Mouse (Mus musculus): Measurements from ENCODE around the gene Nabp1.

Gene Nabp1

DNA sequence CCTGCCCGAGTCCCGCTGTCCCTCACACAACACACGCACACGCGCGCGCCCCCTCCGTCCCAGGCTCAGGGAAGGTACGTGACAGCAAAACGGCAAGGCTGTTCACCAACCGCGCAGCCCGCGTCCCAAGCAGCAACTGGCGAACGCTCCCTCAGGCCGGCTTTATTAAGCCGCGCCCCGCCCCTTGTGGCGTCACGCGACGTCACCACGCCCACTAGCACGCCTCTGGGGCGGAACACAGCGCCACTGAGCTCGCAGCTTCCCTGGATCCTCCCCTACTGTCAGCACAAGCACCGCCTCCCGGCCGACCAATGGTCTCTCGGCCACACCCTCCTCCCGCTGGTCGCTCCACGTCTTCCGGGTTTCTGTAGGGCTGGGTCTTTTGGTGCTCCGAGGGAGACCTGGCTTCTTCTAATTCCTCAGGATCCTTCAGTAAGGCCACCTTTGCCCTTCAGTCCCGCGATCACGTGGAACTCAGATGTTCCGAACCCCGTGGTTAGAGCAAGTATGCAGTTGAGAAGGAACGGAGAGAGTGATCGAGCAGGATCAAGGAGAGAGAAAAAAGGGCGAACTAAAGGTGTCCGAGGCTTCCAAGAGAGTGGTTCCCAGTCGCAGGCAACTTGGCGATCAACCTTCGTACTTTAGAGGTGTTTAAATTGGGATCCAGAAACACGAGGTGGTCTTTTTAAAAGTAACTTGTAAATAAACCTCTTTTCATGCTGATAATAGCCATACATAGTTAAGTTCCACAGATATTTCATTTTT lies at the start of gene Nabp1:
Gene Nabp1 (minus strand): TSS at position 164 of the 765 bp plus-strand sequence.
- peak; percentile 98 for DNase-seq (ENCODE audit: low spot score)

DNA sequence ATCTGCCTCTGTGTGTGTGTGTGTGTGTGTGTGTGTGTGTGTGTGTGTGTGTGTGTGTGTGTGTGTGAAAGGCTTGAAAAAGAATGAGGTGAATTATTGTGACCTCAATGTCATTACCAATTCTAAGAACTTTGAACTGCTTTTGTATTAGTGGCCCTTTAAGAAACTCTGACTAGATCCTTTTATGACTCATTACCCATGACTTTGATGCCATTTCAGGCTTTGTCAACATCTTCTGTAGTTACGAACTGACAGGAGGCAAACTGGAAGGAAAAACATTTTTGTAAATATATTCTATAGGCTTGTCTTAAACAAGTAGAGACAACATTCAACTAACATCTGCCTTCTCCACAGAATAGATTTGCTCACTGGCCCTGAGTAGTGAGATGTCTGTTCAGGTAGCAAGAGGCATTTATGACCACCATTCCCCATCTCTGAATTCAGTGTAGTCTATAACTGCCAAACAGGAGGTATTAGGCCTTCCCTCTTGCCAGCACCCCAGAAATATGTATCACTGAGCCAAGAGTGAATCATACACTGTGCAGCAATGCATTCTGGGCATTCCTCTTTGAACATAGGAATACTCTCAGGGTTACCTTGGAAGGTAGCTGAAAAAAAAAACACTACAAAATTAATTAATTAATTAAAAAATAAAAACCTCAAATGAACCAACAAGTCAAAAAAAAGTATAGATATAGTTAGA lies 47.5 kb upstream of the Nabp1 start:
- no peak for DNase-seq (ENCODE audit: low spot score)

DNA sequence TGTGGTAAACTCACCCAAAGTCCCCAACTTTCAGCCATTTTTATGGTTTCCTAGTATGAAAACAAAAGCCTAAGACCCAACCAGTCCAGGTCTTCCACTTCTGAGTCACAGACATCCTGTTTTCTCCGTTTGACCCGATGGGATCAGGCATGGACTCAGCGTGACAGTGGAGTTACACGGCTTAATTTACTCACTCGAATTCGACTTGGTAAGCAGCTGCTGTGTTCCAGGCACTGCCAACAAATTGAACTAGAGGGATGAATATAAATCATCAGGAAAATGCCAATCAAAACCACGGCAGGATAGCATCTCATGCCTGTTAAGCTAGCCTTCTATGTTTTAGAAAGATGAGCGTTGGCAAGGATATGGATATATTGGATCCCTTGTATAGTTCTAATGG lies 43.4 kb upstream of the Nabp1 start:
- DNase-seq (ENCODE audit: low spot score), result no peak

DNA sequence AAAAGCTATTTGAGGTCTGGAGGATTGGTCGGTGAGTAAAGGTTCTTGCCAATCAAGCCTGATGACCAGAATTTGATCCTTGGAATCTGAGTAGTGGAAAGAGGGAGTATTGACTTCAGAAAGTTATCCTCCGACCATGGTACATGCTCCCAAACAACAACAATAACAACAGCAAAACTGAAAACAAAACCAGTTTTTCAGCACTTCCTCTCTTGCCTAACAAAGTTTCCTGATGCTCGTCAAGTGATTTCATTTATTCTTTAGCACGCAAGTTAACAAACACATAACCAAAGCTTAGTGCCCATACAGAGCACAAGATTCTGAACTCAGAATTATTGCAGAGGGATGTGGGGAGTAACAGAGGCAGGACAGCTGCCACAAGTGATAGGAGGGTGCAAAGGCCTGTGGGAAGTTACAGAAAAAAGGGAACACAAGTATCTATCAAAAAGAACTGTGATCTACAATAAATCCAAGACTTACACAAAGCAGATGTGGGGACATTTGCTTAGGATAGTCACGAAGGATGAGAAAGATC lies 42.1 kb upstream of the Nabp1 start:
- no peak for DNase-seq (ENCODE audit: low spot score)

DNA sequence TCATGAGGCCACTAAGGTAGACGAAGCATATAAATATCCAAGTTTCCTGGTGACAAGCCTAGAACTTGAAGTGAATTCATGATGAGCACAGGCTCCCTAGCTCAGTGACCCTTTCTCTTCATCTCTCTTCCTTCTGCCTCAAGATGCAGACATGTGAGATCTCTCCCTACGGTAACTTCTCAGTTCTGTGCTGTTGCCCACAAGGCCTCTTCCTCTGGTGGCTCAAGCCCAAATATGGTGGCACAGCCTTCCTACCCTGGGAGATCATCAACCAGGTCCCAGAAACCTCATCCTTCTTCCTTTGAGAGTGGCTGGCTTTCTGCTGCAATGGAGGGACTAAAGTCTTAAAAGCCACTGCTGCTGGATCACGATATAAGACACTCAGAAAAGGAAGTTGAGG lies 40.9 kb upstream of the Nabp1 start:
- no peak for DNase-seq (ENCODE audit: low spot score)

DNA sequence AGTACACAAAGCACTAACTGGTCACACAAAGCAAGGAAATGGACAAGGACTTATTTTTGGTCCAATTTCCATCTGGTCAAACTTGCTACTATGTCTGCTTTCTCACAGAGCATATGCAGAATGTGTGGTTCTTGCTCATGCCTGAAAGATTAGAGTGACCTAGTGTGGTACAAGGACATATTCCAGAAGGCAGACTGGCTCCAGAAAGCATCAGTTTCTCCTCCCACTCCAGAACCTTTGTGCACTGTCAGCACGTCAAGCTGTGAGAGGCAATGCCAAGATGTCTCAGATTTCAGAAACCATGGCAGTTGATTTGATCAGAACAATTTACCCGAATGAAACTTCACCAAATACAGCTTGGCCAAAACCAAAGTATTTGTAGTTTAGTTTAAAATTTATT lies 37.4 kb upstream of the Nabp1 start:
- no peak for DNase-seq (ENCODE audit: low spot score)

DNA sequence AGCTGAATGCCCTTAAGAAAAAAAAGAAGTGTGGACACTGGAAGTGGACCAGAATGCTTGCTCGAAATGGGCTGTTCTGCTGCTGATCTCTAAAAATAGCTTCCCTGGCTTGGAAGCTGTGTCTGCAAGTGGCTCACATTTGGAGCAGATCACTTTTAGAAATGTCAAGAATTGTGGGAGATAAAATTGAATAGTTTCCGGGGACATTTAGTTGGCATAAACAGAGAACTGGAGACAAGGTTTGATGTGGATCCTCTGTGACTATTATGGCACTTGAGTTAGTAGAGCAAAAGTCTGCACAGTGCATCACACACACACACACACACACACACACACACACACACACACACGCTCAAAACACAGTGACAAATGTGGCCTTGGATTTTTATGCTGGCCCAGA lies 36.8 kb upstream of the Nabp1 start:
- no peak for DNase-seq (ENCODE audit: low spot score)

DNA sequence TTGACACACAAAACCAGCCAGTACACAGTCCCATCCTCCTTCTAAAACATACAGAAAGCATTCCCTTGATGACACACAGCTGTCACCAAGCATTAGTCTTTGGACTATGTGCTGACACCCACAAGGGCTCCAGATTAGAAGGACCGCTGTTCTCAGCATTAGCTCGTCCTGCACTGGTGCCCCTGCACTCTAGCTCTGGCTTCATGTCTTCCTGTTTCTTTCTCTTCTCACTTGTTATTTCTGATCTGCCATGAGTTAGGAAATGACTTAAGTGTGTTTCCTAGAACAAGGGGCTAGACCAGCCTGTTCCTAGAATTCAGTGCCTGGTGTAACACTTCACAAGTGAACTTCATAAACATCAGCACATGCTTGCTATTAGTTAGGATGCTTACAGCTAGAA lies 36.2 kb upstream of the Nabp1 start:
- DNase-seq (ENCODE audit: low spot score), result no peak

DNA sequence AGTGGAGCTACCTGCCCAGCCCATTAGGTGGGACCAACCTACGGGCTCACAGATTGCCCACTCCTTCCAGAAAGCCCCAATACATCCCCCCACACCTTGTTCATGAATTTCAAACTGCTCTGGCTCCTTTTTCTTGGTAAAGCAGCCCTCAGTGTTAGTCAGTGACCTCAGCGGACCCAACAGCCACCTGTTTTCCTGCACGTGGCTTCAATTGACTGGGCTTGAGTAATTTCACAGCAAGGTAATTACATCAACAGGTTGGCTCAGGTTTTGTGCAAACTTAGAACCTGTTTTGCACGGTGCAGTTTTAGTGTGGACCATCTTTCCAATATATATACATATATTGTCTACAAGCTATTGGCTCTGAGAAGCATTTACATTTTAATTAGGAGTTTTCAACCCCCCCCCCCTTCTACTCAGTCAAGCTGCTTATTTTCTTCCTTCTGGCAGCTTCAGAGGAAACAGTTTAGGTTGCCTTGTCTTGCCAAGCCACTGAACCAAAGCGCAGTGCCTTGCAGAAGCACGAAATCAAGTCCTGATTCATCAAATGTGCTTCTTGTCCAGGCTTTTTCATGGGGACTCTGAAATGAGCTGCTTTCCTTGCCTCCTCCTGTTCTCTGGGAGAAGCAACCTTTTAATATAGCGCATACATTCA lies 35.0 kb upstream of the Nabp1 start:
- DNase-seq (ENCODE audit: low spot score), result no peak

DNA sequence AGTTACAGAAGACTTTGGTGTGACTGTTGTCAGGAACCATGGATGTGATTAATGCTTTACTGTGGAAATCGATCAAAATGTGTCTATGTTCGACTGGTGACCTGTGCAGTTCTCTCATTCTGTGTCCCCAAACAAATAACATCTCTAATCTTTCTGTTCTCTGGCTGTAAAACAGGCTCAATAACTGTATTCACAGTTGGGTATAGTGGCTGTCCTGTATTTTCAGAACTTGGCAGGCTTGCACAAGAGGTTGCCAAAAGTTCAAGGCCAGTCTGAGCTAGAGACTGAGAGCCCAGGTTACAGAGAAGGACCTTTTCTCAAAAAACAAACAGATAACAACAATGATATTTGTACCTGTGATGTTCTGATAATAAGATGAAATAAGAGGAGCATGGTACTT lies 34.1 kb upstream of the Nabp1 start:
- DNase-seq (ENCODE audit: low spot score), result no peak

DNA sequence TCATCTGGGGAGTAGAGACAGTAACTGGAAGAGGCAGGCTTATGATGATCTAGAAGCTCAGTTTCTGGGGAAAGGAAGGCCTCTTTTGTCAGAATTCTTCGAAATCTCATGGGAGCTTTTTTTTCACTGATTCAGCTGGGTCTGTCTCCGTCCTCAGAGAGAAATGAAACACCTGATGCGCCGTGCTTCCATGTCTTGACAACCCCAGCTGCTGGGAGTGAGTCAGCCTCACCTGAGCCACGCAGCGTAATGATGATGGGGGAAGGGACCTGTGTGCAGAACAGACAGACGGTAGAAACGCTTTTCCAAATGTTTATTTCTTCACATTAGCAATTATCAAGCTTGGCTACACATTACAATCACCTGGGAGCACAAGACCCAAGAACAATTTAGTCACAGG lies 31.6 kb upstream of the Nabp1 start:
- DNase-seq (ENCODE audit: low spot score), result no peak

DNA sequence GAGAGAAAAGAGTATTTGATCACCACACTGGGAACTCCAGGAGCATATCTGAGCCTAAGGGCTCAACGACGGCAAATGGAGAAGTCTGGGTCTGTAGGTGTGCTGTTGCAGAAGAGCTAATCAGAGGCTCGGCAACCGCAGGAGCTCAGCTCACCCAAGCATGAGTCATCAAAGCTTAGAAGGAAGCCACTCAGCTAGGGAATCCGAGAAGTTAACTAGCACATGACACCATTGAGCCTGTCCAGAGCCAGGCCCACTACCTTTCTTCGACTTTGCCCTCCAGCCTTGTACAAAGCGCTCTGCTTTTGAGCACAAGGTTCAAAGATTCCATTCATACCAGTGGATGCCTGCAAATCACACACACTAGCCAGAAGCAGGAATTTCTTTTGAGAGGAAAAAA lies 30.9 kb upstream of the Nabp1 start:
- DNase-seq (ENCODE audit: low spot score), result peak; percentile 64

DNA sequence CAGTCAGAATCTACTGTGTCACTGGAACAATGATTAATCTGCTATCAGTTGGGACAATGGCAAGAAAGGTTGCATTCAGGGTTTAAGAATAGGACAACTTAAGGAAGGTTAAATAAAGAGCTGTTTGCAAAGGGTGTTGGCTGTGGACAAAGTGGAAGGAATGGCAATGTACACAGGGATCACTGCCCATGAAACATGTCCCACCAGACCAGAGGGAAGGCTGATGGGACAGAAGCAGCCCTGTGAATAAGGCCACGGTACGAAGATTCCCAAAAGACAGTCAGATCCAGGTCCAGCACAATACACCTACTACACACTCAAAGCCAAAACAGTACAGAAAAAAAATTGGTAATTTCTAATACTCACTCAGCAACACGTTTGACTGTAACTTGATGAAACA lies 30.3 kb upstream of the Nabp1 start:
- DNase-seq (ENCODE audit: low spot score), result no peak

DNA sequence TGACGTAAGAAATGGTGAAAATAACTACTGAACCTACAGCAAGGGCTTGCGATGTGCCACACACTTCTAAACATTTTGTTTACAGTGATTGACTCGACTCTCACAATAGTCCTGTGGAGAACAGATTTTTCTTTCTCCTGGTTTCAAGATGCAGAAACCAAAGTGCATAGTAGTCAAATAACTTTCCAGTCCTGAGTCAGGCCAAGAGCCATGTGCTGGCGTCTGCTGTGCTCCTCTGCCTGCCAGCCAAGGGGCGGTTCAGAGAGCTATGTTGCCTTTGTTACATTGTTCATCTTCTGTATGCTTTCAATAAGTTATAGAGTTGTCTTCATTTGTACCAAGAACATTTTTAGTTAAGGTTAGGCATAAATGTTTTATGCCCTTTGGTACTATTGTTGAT lies 29.2 kb upstream of the Nabp1 start:
- no peak for DNase-seq (ENCODE audit: low spot score)

DNA sequence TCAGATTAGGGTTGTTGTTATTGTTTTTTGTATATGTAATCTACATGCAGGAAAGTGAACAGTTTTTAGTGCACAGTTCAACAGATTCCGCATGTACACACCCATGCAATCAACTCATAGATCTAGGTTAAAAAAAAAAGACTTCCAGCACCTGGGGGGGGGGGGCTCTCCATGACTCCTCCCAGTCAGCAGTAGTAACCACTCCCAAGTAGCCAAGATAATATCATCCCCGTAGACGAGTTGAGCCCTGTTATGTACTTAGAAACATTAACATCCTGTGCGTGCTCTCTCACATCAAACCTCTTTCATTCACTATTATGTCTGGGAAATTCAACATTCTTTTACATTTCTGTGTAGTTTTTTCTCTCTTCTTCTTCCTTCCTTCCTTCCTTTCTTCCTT lies 28.0 kb upstream of the Nabp1 start:
- no peak for DNase-seq (ENCODE audit: low spot score)

DNA sequence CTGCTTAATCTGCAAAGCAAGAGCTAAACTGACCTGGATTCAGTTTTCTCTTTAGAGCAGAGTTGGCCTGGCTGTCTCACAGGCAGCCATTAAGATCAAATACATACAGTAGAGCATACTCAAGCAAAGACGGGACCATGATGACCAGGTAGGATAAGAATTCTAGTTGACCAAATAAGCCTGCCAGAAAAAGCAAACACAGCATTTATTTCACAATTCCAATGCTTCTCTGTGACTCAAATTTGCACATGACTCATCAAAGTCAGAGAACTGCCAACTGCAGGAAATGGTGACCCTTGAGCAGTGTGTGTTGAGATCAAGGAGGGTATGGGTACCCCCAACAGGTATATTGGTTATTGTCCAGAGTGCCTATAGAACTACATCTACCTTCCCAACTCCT lies 27.4 kb upstream of the Nabp1 start:
- DNase-seq (ENCODE audit: low spot score), result no peak

DNA sequence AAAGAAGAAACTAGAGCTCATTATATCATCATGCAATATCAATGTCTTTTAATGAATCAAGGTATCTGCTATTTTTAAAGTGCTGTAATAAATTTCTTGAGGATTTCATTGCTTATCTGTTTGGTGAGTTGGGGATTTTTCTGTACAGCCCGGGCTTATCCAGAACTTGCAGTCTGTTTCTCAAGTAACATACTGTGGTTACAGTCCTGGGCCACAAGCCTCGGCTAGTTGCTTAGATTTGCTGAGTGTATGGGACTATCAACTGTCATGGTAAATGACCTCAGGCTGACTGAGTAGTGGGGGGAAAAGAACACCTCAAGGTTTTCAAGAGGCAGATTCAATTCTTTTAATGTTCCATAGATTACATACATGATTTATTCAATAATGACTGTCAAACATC lies 24.8 kb upstream of the Nabp1 start:
- DNase-seq (ENCODE audit: low spot score), result no peak

DNA sequence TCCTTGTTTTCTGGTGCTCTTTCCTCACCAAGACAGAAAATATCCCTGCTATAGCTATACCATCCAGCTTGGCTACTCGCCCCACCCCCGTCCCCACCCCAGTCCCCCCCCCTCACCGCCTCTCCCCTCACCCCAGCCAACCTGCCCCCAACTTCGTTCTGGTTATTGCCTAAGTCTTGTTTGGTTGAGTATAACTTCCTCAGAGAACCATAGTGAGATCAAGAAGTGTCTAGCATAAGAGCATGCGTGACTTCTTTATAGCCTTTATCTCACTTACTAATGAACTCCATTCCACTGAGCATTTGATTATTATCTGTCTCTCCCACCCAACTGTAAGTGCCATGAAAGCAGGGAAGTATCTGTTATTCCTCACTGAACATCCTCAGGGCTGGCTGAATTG lies 24.1 kb upstream of the Nabp1 start:
- DNase-seq (ENCODE audit: low spot score), result no peak

DNA sequence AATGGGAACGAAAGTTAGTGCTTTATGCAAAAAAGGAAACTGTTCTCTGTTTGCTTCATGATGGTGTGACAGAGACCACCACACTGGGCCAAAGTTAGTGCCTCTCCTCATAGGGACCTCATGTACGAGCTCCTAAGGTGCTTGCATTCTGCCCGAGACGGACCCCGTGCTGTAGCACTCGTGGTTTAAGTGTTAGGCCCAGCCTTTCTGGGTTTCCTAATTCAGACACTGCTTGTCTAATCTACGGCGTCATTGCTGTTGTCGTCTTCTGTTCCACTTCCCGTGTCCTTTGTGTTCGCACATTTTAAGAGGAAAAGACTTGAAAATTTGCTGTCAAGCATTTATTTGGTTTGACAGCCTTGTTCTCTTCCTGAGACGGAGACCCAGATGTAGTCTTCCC lies 23.0 kb upstream of the Nabp1 start:
- DNase-seq (ENCODE audit: low spot score), result no peak

DNA sequence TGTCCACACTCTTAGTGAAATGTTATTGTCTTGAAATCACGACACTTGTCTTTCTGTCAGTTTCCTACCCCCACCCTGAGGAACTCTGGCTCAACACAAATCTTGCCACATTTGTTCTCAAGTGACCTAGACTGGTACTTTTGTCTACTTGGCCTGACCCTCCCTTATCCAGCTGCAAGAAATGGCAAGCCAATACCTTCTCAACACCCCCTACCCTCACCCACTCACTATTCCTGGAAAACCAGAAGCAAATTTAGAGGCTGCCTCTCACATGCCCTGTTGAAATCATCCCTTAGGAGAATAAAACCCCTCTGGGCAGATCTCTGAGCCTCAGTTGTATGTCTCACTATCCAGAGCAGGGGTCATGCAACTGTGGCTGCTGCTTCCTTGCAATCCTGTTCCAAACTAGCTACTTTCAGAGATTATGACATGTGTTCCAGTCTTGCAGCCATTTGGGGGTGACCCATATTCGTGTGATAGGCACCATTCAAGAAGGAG lies 20.4 kb upstream of the Nabp1 start:
- no peak for DNase-seq (ENCODE audit: low spot score)

DNA sequence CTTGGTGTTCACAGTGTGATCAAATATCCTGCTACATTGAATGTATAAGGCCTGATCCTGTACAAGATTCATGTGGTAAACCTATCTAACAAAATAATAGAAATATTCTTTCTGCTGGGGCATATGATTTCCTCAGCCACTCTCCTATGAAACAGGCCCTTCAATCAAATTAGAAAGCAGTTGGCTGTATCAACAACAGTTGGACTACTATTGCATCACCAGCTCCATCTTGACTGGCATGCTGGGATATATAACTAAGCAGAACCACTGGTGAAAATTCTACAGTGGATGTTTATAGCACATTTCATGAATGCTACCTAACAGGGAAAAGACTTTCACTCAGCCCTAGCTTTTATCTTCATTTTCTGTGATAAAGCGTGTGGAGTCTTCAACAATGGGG lies 17.9 kb upstream of the Nabp1 start:
- no peak for DNase-seq (ENCODE audit: low spot score)

DNA sequence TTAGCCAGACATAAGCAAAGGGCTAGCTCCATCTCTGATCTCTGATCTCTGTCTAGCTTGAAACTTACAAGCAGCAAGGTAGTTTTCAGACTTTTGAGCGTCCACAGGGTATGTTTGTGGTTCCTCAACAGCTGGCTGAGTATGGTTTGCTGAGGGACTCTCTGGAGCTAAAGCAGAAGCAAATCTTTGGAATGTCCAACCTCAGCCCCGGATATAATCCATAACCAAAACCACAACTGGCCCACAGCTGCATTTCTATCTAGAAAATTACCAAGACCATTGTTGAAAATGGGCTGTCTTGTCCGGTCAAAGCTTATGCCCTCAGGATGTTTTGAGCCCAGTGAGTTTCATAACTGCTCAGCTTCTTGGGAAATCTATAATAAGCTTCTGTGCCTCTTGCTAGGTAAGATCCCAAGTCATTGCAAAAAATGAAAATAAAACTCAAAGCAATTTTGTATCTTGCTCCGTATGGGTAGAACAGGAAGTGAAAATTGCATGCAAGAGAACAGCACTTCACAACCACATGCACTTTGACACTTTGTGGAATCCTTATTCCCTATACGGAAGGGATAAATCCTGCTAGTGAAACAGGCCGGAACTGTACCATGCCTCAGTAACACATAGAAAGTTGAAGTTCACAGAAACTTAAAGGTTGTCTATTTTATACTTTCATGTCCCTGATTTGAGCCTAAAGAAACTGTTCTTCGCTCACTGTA lies 15.5 kb upstream of the Nabp1 start:
- no peak for DNase-seq (ENCODE audit: low spot score)
